Mouse (Mus musculus) heart, embryonic 12.5 days (tissue): ENCODE data around the gene Acads. TPM values are rescaled to one million over a fixed set of nuclear protein-coding genes. Genes with fewer than 3 reads are reported as not detected.

Source experiments
- ATAC-seq: fragments of 200-750 bp; cut with Nextera tagmentation; 2 replicates; pipeline ENCODE4 v1.8.0; 2017; ENCODE audit warnings: moderate TSS enrichment, moderate library complexity; ENCODE audit not compliant: insufficient number of reproducible peaks, low FRiP score
- H3K27ac ChIP-seq: fragments of 300-500 bp; sonication (generic); 2 replicates; pipeline ENCODE4 v1.5.1; 2016; ENCODE audit warnings: mild to moderate bottlenecking, moderate library complexity; ENCODE audit not compliant: poor library complexity, severe bottlenecking
- H3K27me3 ChIP-seq: fragments of 300-500 bp; sonication (generic); replicated peaks from 2 replicates; pipeline ENCODE4 v1.6.1; 2016; ENCODE audit warnings: mild to moderate bottlenecking, moderate library complexity
- H3K36me3 ChIP-seq: fragments of 300-500 bp; sonication (generic); 2 replicates; pipeline ENCODE4 v1.6.1; 2016; ENCODE audit warnings: mild to moderate bottlenecking, moderate library complexity
- H3K4me1 ChIP-seq: fragments of 300-500 bp; sonication (generic); replicated peaks from 2 replicates; pipeline ENCODE4 v1.6.1; 2016; ENCODE audit warnings: mild to moderate bottlenecking
- H3K4me2 ChIP-seq: fragments of 300-500 bp; sonication (generic); 2 replicates; pipeline ENCODE4 v1.6.1; 2016; ENCODE audit warnings: mild to moderate bottlenecking, moderate library complexity
- H3K4me3 ChIP-seq: fragments of 300-500 bp; sonication (generic); 2 replicates; pipeline ENCODE4 v1.5.1; 2016; ENCODE audit warnings: mild to moderate bottlenecking
- H3K9ac ChIP-seq: fragments of 300-500 bp; sonication (generic); 2 replicates; pipeline ENCODE4 v1.6.1; 2016; ENCODE audit warnings: mild to moderate bottlenecking, moderate library complexity
- H3K9me3 ChIP-seq: fragments of 300-500 bp; sonication (generic); replicated peaks from 2 replicates; pipeline ENCODE4 v1.6.1; 2016; ENCODE audit warnings: mild to moderate bottlenecking, moderate library complexity
- WGBS: fragments of 180-500 bp; shearing (Covaris S2); methylation state at CpG from one replicate; pipeline ENCODE4 v1.1.7; 2016; 5-methylcytosine and 5-hydroxymethylcytosine counted together
- polyA plus RNA-seq: library from polyadenylated mRNA; unstranded; fragments of >200 nt; fragmentation: Nextera tagmentation; extraction: Ambion mirVana; gene quantifications from 2 replicates; pipeline ENCODE4 v1.2.1, GENCODE M21; 2016

The Acads gene
- polyA plus RNA-seq, 1 experiment from 2014 or later = 114 TPM

GRCm38 (mm10) chr5:115159165-115159564, 40.0 kb upstream of the Acads start:
- Histone ChIP-seq H3K27me3 (no peaks in the 10 kb centered on the region), H3K4me2 (peak overlapping the region; percentile 83), H3K9ac (peak overlapping the region; percentile 77), H3K27ac (peak overlapping the region; percentile 96), H3K4me1 (peaks cover 34% of the 10 kb centered on the region), H3K9me3 (no peaks in the 10 kb centered on the region), H3K4me3 (peak overlapping the region; percentile 91), H3K36me3 (no peaks in the 10 kb centered on the region)
- 40% methylated on average over 12 of the region's 12 CpGs for WGBS
- ATAC-seq = no peak

GRCm38 (mm10) chr5:115158040-115158983, 39.2 kb upstream of the Acads start, which contains the start of gene Mlec:
Gene Mlec (minus strand): TSS chr5:115158179.
- H3K4me1 ChIP-seq = peaks cover 41% of the 10 kb centered on the region
- whole genome bisulfite sequencing = under 1% methylated on average over 74 of the region's 78 CpGs
- H3K27me3 ChIP-seq = no peaks in the 10 kb centered on the region
- H3K9me3 ChIP-seq = no peaks in the 10 kb centered on the region
- peak; percentile 99 for ATAC-seq
- peak within 1 kb of the TSS; percentile 91 for H3K4me3 ChIP-seq
- peak within 1 kb of the TSS; percentile 83 for H3K4me2 ChIP-seq
- H3K36me3 ChIP-seq = 0 out of 2 replicates have a peak, but pooled peaks cover 3% of the 10 kb centered on the region
- H3K9ac ChIP-seq = peak within 1 kb of the TSS; percentile 98
- peak within 1 kb of the TSS; percentile 96 for H3K27ac ChIP-seq

DNA sequence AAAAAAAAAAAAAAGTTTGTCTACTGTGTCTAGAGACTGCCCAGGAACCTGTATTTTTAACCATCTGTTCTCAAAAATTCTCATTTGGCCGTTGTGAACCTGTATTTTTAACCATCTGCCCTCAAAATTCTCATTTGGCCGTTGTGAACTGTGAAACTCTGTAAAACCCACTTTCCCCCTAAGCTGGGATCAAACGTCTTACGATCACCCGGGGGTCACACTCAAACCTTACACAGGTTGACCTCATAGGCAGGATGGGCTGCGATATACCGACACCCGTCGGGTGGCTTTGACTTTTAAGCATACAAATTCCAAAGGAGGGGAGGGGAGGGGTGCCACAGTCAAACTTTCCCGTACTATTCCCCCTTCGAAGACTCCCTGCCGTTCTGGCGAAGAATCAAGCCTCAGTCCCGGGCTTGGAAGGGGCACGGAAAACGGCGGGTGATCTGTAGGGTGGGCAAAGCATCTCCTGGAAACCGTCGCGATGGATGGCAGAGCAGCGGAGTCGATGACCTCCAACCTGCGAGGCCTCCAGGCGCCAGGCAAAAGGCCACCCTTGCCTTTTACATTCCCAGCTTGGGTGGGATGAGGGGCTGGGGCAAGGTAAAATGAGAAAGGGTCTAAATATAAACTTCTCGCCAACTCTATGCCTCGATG, 37.9 kb upstream of the Acads start:
- Histone ChIP-seq H3K36me3 (0 out of 2 replicates have a peak, but pooled peaks cover 4% of the 10 kb centered on the region), H3K4me3 (peak overlapping the region; percentile 91), H3K4me1 (peaks cover 53% of the 10 kb centered on the region), H3K4me2 (peak overlapping the region; percentile 83), H3K27ac (peak overlapping the region; percentile 93), H3K9me3 (no peaks in the 10 kb centered on the region), H3K9ac (peak overlapping the region; percentile 98), H3K27me3 (no peaks in the 10 kb centered on the region)
- ATAC-seq = no peak
- 2% methylated on average over 26 of the region's 26 CpGs for WGBS

DNA sequence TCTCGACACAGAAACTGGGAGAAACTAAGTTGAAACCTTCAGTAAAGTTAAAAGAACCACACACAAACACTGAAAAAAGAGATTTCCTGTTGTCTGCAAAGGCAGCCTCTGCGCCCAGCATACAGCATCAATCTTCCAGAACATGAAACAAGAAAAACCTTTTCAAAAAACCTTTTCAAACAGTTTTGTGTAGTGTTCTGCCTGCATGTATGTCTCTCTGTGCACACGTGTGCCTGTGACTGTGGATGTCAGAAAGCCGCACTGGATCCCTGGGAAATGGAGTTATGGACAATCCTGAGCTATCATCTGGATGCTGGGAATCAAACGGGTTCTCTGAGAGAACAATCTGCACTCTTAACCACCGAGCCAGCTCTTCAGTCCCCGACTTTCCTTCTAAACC, 37.3 kb upstream of the Acads start:
- peaks cover 57% of the 10 kb centered on the region for H3K4me1 ChIP-seq
- peak overlapping the region; percentile 91 for H3K4me3 ChIP-seq
- no peak overlapping the region for H3K27ac ChIP-seq
- no peaks in the 10 kb centered on the region for H3K9me3 ChIP-seq
- WGBS = 45% methylated on average over 7 of the region's 7 CpGs
- peak overlapping the region; percentile 83 for H3K4me2 ChIP-seq
- ATAC-seq = no peak
- H3K36me3 ChIP-seq = 0 out of 2 replicates have a peak, but pooled peaks cover 7% of the 10 kb centered on the region
- H3K9ac ChIP-seq = peak overlapping the region; percentile 98
- no peaks in the 10 kb centered on the region for H3K27me3 ChIP-seq

DNA sequence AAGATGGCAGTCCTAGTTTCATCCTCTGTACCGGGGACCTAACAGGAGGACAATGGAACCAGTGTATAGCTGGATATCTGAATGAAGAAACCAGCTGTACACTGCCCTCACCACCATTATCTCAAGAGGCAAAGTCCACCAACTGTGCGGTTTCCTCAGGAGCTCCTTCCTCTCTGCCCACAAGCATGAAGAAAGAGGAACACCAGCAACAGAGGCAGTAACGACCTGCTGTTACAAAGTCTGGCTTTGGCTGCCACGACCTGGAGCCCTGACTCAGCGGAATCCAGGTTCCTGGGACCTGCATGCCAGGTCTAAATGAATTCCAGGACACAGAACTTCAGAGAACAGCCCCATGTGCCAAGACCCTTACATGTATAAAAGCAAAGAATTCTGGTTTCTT, 36.7 kb upstream of the Acads start:
- no peaks in the 10 kb centered on the region for H3K27me3 ChIP-seq
- 21% methylated on average over 5 of the region's 5 CpGs for WGBS
- ATAC-seq = no peak
- H3K27ac ChIP-seq = peak overlapping the region; percentile 35; the same call in 1 of the 2 replicates
- peak overlapping the region; percentile 91 for H3K4me3 ChIP-seq
- H3K36me3 ChIP-seq = peaks cover 11% of the 10 kb centered on the region
- H3K4me2 ChIP-seq = peak overlapping the region; percentile 83
- H3K9me3 ChIP-seq = no peaks in the 10 kb centered on the region
- H3K9ac ChIP-seq = peak overlapping the region; percentile 54
- H3K4me1 ChIP-seq = peaks cover 58% of the 10 kb centered on the region

- no peak for ATAC-seq
- peak overlapping the region; percentile 35; the same call in 1 of the 2 replicates for H3K27ac ChIP-seq
- H3K27me3 ChIP-seq = no peaks in the 10 kb centered on the region
- H3K9ac ChIP-seq = peak overlapping the region; percentile 54
- H3K4me2 ChIP-seq = peak overlapping the region; percentile 83
- peaks cover 18% of the 10 kb centered on the region for H3K36me3 ChIP-seq
- 51% methylated on average over 13 of the region's 13 CpGs for WGBS
- H3K4me3 ChIP-seq = peak overlapping the region; percentile 91
- H3K9me3 ChIP-seq = no peaks in the 10 kb centered on the region
- H3K4me1 ChIP-seq = peaks cover 60% of the 10 kb centered on the region
Measured at GRCm38 (mm10) chr5:115155156-115155631, 36.0 kb upstream of the Acads start.

GRCm38 (mm10) chr5:115152132-115152956, 33.2 kb upstream of the Acads start:
- H3K9ac ChIP-seq = peak overlapping the region; percentile 37; the same call in 1 of the 2 replicates
- ATAC-seq = peak; percentile 31; the same call in 1 of the 2 replicates

DNA sequence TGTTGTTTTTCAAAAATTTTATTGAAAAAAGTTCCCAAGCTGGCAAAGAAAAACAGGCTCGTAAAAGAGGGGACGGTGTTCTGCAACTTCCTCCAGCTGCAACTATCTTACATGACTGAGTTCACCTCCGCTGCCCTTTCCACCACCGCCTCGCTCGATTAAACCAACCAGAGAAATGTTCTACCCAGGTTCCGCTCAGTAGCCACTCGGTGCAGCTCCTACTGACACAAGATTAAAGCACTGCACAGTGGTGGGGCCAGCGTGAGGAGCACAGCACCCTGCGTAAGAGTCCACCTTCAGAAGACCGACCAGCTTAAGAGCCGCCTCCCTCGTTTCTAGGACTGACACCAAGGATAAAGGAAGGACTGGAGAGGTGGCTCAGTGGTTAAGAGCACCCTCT, 32.3 kb upstream of the Acads start:
- Histone ChIP-seq H3K9me3 (0 out of 2 replicates have a peak, but pooled peaks cover 2% of the 10 kb centered on the region), H3K9ac (no peak overlapping the region), H3K4me3 (no peak overlapping the region), H3K27ac (peak overlapping the region; percentile 22; the same call in 1 of the 2 replicates), H3K4me1 (peaks cover 55% of the 10 kb centered on the region), H3K27me3 (no peaks in the 10 kb centered on the region), H3K4me2 (no peak overlapping the region), H3K36me3 (peaks cover 53% of the 10 kb centered on the region)
- 78% methylated on average over 13 of the region's 13 CpGs for WGBS
- no peak for ATAC-seq

More at GRCm38 (mm10) chr5:115152132-115152956, 33.2 kb upstream of the Acads start:
- Histone ChIP-seq H3K9me3 (0 out of 2 replicates have a peak, but pooled peaks cover 2% of the 10 kb centered on the region), H3K4me1 (peaks cover 60% of the 10 kb centered on the region), H3K4me3 (no peak overlapping the region), H3K27me3 (no peaks in the 10 kb centered on the region), H3K27ac (peak overlapping the region; percentile 58), H3K4me2 (peak overlapping the region; percentile 27), H3K36me3 (peaks cover 45% of the 10 kb centered on the region)
- 26% methylated on average over 8 of the region's 8 CpGs for WGBS

GRCm38 (mm10) chr5:115150991-115151390, 31.8 kb upstream of the Acads start:
- no peaks in the 10 kb centered on the region for H3K27me3 ChIP-seq
- 0 out of 2 replicates have a peak, but pooled peaks cover 2% of the 10 kb centered on the region for H3K9me3 ChIP-seq
- no peak overlapping the region for H3K9ac ChIP-seq
- no peak for ATAC-seq
- H3K4me1 ChIP-seq = peaks cover 50% of the 10 kb centered on the region
- no peak overlapping the region for H3K4me3 ChIP-seq
- H3K36me3 ChIP-seq = peaks cover 58% of the 10 kb centered on the region
- no peak overlapping the region for H3K27ac ChIP-seq
- WGBS = 55% methylated on average over 5 of the region's 5 CpGs
- no peak overlapping the region for H3K4me2 ChIP-seq
